Comparison of ENCODE assay signal across 16 mouse cellular contexts in genomic region chr4:47363134-47363533, GRCm38 (mm10). TPM values are rescaled to one million over a fixed set of nuclear protein-coding genes. Genes with fewer than 3 reads are reported as not detected.
A peak's percentile ranks its signal among the peaks of the same experiment; 100 is the strongest.
DNase-seq lines count a peak whose midpoint lies in the region; ATAC-seq and TF ChIP-seq lines count a peak whose summit lies in the region.
"Had no signal": no experiment of that assay in that cellular context is flagged by ENCODE, and none has a peak within 500 bp of the region (broad histone marks: within the 10 kb centered on the region; RNA-seq: fewer than 3 reads in every experiment).

No protein-coding gene starts in this region.

- no peak overlapping the region for H3K9ac ChIP-seq in kidney, embryonic 16.5 days (replicated peaks; ENCODE audit: low read length)
- no peak overlapping the region for H3K9ac ChIP-seq in midbrain, embryonic 11.5 days (ENCODE audit: low read length)
- H3K9ac ChIP-seq in midbrain, embryonic 16.5 days (ENCODE audit: low read depth, low read length) = no peak overlapping the region
- H3K9ac ChIP-seq: forebrain, embryonic 13.5 days; limb, embryonic 15.5 days; midbrain, embryonic 13.5 days had no signal

- no peak overlapping the region for H3K4me2 ChIP-seq in kidney, embryonic 16.5 days (replicated peaks; ENCODE audit: low read depth, low read length)
- no peak overlapping the region for H3K4me2 ChIP-seq in midbrain, embryonic 11.5 days
- H3K4me2 ChIP-seq in midbrain, embryonic 16.5 days (ENCODE audit: low read length) = no peak overlapping the region
- H3K4me2 ChIP-seq: forebrain, embryonic 13.5 days; limb, embryonic 15.5 days; midbrain, embryonic 13.5 days had no signal

- DNase-seq in gastrocnemius, adult 2 months = no peak
- no peak for DNase-seq in gastrocnemius, postnatal 4 days (ENCODE audit: low spot score in 2 of 2)
- DNase-seq in kidney, adult 9 months = peak; percentile 28
- peak; percentile 76 for DNase-seq in midbrain, embryonic 11.5 days (ENCODE audit: low spot score, missing footprints)
- no peak for DNase-seq in left cerebral cortex, postnatal 25 days (ENCODE audit: low spot score in 2 of 2)
- no peak for DNase-seq in hindbrain, embryonic 10.5 days (ENCODE audit: low spot score)
- DNase-seq: adrenal gland, adult 2 months; cerebellum, postnatal 10 days; kidney, postnatal 25 days; thymus, postnatal 25 days had no signal

- H3K4me3 ChIP-seq in gastrocnemius, adult 2 months = no peak overlapping the region
- no peak overlapping the region for H3K4me3 ChIP-seq in kidney, embryonic 16.5 days (ENCODE audit: low read length)
- no peak overlapping the region for H3K4me3 ChIP-seq in midbrain, embryonic 11.5 days (ENCODE audit: low read depth, low read length)
- no peak overlapping the region for H3K4me3 ChIP-seq in midbrain, embryonic 16.5 days (ENCODE audit: low read depth, low read length)
- no peak overlapping the region for H3K4me3 ChIP-seq in hindbrain, embryonic 10.5 days
- H3K4me3 ChIP-seq: forebrain, embryonic 13.5 days; limb, embryonic 15.5 days; midbrain, embryonic 13.5 days had no signal

- peak overlapping the region; percentile 73 for H3K27ac ChIP-seq in gastrocnemius, adult 2 months
- H3K27ac ChIP-seq in kidney, embryonic 16.5 days (ENCODE audit: low read length) = no peak overlapping the region
- no peak overlapping the region for H3K27ac ChIP-seq in midbrain, embryonic 11.5 days (ENCODE audit: low read depth, low read length)
- no peak overlapping the region for H3K27ac ChIP-seq in midbrain, embryonic 16.5 days (ENCODE audit: low read length)
- H3K27ac ChIP-seq in hindbrain, embryonic 10.5 days = no peak overlapping the region
- H3K27ac ChIP-seq: forebrain, embryonic 13.5 days; limb, embryonic 15.5 days; macrophage; midbrain, embryonic 13.5 days had no signal

- peaks cover 21% of the 10 kb centered on the region for H3K4me1 ChIP-seq in kidney, embryonic 16.5 days (ENCODE audit: insufficient read depth, low read length)
- no peaks in the 10 kb centered on the region for H3K4me1 ChIP-seq in midbrain, embryonic 11.5 days (ENCODE audit: control insufficient read depth, insufficient read depth, low read length)
- H3K4me1 ChIP-seq in midbrain, embryonic 16.5 days (ENCODE audit: control insufficient read depth, insufficient read depth, low read length) = peaks cover 5% of the 10 kb centered on the region; the same call in 1 of the 2 replicates
- 0 out of 2 replicates have a peak, but pooled peaks cover 4% of the 10 kb centered on the region for H3K4me1 ChIP-seq in hindbrain, embryonic 10.5 days (replicated peaks)

- H3K9me3 ChIP-seq in kidney, embryonic 16.5 days (ENCODE audit: low read length) = no peaks in the 10 kb centered on the region
- H3K9me3 ChIP-seq in midbrain, embryonic 11.5 days (ENCODE audit: control insufficient read depth, low read length) = no peaks in the 10 kb centered on the region
- H3K9me3 ChIP-seq in midbrain, embryonic 16.5 days (replicated peaks; ENCODE audit: control insufficient read depth, low read length, poor library complexity, severe bottlenecking) = no peaks in the 10 kb centered on the region
- H3K9me3 ChIP-seq in hindbrain, embryonic 10.5 days = 0 out of 2 replicates have a peak, but pooled peaks cover 2% of the 10 kb centered on the region
- H3K9me3 ChIP-seq: forebrain, embryonic 13.5 days; limb, embryonic 15.5 days; midbrain, embryonic 13.5 days had no signal

- ATAC-seq in kidney, embryonic 16.5 days (ENCODE audit: low FRiP score, low TSS enrichment) = no peak
- ATAC-seq in midbrain, embryonic 11.5 days (ENCODE audit: low FRiP score) = no peak
- ATAC-seq in midbrain, embryonic 16.5 days = no peak
- ATAC-seq: forebrain, embryonic 13.5 days; midbrain, embryonic 13.5 days had no signal

- H3K27me3 ChIP-seq in kidney, embryonic 16.5 days (ENCODE audit: insufficient read depth, low read length) = no peaks in the 10 kb centered on the region
- no peaks in the 10 kb centered on the region for H3K27me3 ChIP-seq in midbrain, embryonic 11.5 days (ENCODE audit: control insufficient read depth, insufficient read depth, low read length)
- H3K27me3 ChIP-seq in midbrain, embryonic 16.5 days (ENCODE audit: control insufficient read depth, insufficient read depth, low read depth, low read length) = no peaks in the 10 kb centered on the region
- no peaks in the 10 kb centered on the region for H3K27me3 ChIP-seq in hindbrain, embryonic 10.5 days (ENCODE audit: insufficient read depth, poor library complexity, severe bottlenecking)
- H3K27me3 ChIP-seq: forebrain, embryonic 13.5 days; limb, embryonic 15.5 days; midbrain, embryonic 13.5 days had no signal

- WGBS in kidney, embryonic 16.5 days = 49% methylated on average over 3 of the region's 3 CpGs
- WGBS in midbrain, embryonic 11.5 days = 74% methylated on average over 3 of the region's 3 CpGs
- 43% methylated on average over 3 of the region's 3 CpGs for WGBS in midbrain, embryonic 16.5 days
- 86% methylated on average over 3 of the region's 3 CpGs for WGBS in hindbrain, embryonic 10.5 days

- intact Hi-C loops in gastrocnemius, adult 2 months (cut with DNase I) = no loop called here
- intact Hi-C loops in left cerebral cortex, postnatal 25 days (cut with DNase I) = no loop called here

- H3K36me3 ChIP-seq in kidney, embryonic 16.5 days (ENCODE audit: insufficient read depth, low read length) = no peaks in the 10 kb centered on the region
- no peaks in the 10 kb centered on the region for H3K36me3 ChIP-seq in midbrain, embryonic 11.5 days (ENCODE audit: control insufficient read depth, insufficient read depth, low read length)
- no peaks in the 10 kb centered on the region for H3K36me3 ChIP-seq in midbrain, embryonic 16.5 days (ENCODE audit: control insufficient read depth, insufficient read depth, low read length)
- H3K36me3 ChIP-seq in hindbrain, embryonic 10.5 days = peaks cover 8% of the 10 kb centered on the region; the same call in 1 of the 2 replicates
- H3K36me3 ChIP-seq: limb, embryonic 15.5 days; midbrain, embryonic 13.5 days had no signal

- TF ChIP-seq CTCF in gastrocnemius, adult 2 months (IDR thresholded peaks at IDR 0.05) = no peak

RNA-seq across cellular contexts. Expression of gene Tgfbr1, which starts 10.1 kb away (rescaled TPM):
- 10 to 100 TPM; 19.2 to 32.2 TPM for total RNA-seq in gastrocnemius, adult 2 months (2021)
- 10 to 100 TPM; 35.2 to 40.8 TPM for total RNA-seq in gastrocnemius, postnatal 4 days (2021)
- 44.7 and 50.0 TPM in 2 replicates for polyA plus RNA-seq in kidney, embryonic 16.5 days (2015; fragmentation: Nextera tagmentation; extraction: Ambion mirVana)
- 121 and 133 TPM in 2 replicates for polyA plus RNA-seq in midbrain, embryonic 11.5 days (2014; fragmentation: Nextera tagmentation; extraction: Ambion mirVana)
- polyA plus RNA-seq in midbrain, embryonic 16.5 days (2015; fragmentation: Nextera tagmentation; extraction: Ambion mirVana) = 30.2 and 37.8 TPM in 2 replicates
- total RNA-seq in left cerebral cortex, postnatal 25 days (2021) = 10 to 100 TPM; 18.4 to 18.8 TPM
- polyA plus RNA-seq in hindbrain, embryonic 10.5 days (2016; fragmentation: Nextera tagmentation; extraction: Ambion mirVana) = 85.8 and 92.0 TPM in 2 replicates

Comparison
In these comparisons a context has a peak if more than half of its experiments do, and no peak if none do; other contexts are left out.
1. DNase-seq: peak in kidney, adult 9 months (single experiment) and midbrain, embryonic 11.5 days (single experiment); none in gastrocnemius, adult 2 months (single experiment), gastrocnemius, postnatal 4 days (0 of 2), left cerebral cortex, postnatal 25 days (0 of 2) and hindbrain, embryonic 10.5 days (single experiment).